Mouse (Mus musculus) liver, embryonic 14.5 days (tissue): ENCODE measurements at regions not wholly inside any gene's neighbourhood (a gene's known extent, or its start where the extent isn't known, plus 50 kb on each side); places are given as distances from the start of the nearest gene placed in this dataset.

Experiments used
- ATAC-seq: fragments of 200-750 bp; cut with Nextera tagmentation; 2 replicates; pipeline ENCODE4 v1.8.0; 2017; ENCODE audit warnings: moderate number of reproducible peaks, mild to moderate bottlenecking, moderate library complexity; ENCODE audit not compliant: insufficient read depth
- DNase-seq, 3 experiments: peaks; one replicate each; pipeline ENCODE4 v3.0.0-alpha.2; 2012 to 2013; ENCODE audit warnings: low read depth in 3 of 3, low spot score in 3 of 3
- H3K27ac ChIP-seq: fragments of 300-500 bp; sonication (generic); 2 replicates; pipeline ENCODE4 v1.5.1; 2014; ENCODE audit warnings: moderate library complexity, mild to moderate bottlenecking, control low read depth, inconsistent platforms
- H3K27me3 ChIP-seq: fragments of 300-500 bp; sonication (generic); 2 replicates; pipeline ENCODE4 v1.6.1; 2014; ENCODE audit warnings: mild to moderate bottlenecking, low read length, moderate library complexity; ENCODE audit not compliant: control insufficient read depth, insufficient read depth
- H3K36me3 ChIP-seq: fragments of 300-500 bp; sonication (generic); replicated peaks from 2 replicates; pipeline ENCODE4 v1.6.1; 2014; ENCODE audit warnings: low read depth; ENCODE audit not compliant: control insufficient read depth, insufficient read depth
- H3K4me1 ChIP-seq, 2 experiments: fragments of 200-500 bp in 1 of 2; fragments of 300-500 bp in 1 of 2; sonication (generic) in 1 of 2; replicated peaks; 2 replicates each; pipeline ENCODE4 v1.6.1; 2012 to 2014; ENCODE audit warnings: antibody characterized with exemption in 1 of 2, inconsistent platforms in 1 of 2, low read length in 1 of 2; ENCODE audit not compliant: control insufficient read depth in 2 of 2, insufficient read depth in 2 of 2
- H3K4me2 ChIP-seq: fragments of 300-500 bp; sonication (generic); 2 replicates; pipeline ENCODE4 v1.6.1; 2014; ENCODE audit warnings: low read depth, mild to moderate bottlenecking, control low read depth, moderate library complexity
- H3K4me3 ChIP-seq, 2 experiments: fragments of 200-500 bp in 1 of 2; fragments of 300-500 bp in 1 of 2; sonication (generic) in 1 of 2; 2 replicates each; pipeline ENCODE4 v1.5.1; 2012 to 2014; ENCODE audit warnings: low read depth in 2 of 2, low read length in 2 of 2, mild to moderate bottlenecking in 2 of 2, control low read depth in 1 of 2, inconsistent platforms in 1 of 2, moderate library complexity in 1 of 2; ENCODE audit not compliant: insufficient read depth in 1 of 2
- H3K9ac ChIP-seq: fragments of 300-500 bp; sonication (generic); replicated peaks from 2 replicates; pipeline ENCODE4 v1.6.1; 2014; ENCODE audit warnings: mild to moderate bottlenecking, control low read depth, moderate library complexity
- H3K9me3 ChIP-seq: fragments of 300-500 bp; sonication (generic); 2 replicates; pipeline ENCODE4 v1.6.1; 2016; ENCODE audit warnings: low read length, mixed read lengths; ENCODE audit not compliant: control insufficient read depth
- CTCF ChIP-seq: IDR thresholded peaks from 2 replicates; pipeline ENCODE4 v1.5.1; 2016; ENCODE audit warnings: antibody characterized with exemption, low read depth, control low read depth
- EP300 ChIP-seq: IDR thresholded peaks from 2 replicates; pipeline ENCODE4 v1.6.1; 2016; ENCODE audit warnings: antibody characterized with exemption, low read depth
- WGBS: fragments of 180-500 bp; shearing (Covaris S2); extraction: QIAGEN DNeasy Blood & Tissue Kit; methylation state at CpG from one replicate; pipeline ENCODE4 v1.1.7; 2014; ENCODE audit not compliant: insufficient replicate concordance; 5-methylcytosine and 5-hydroxymethylcytosine counted together

- ATAC-seq (no peak), DNase-seq (peak in 1 of 3 experiments; percentile 3)
- WGBS, result 19% methylated on average over 2 of the region's 2 CpGs
- no peaks in the 10 kb centered on the region for H3K36me3 ChIP-seq
- TF ChIP-seq EP300, result no peak
- TF ChIP-seq CTCF, result no peak
- H3K9ac ChIP-seq, result no peak overlapping the region
- no peak overlapping the region for H3K4me3 ChIP-seq
- no peak overlapping the region for H3K27ac ChIP-seq
- no peaks in the 10 kb centered on the region for H3K27me3 ChIP-seq
- no peak overlapping the region for H3K4me2 ChIP-seq
- no peaks in the 10 kb centered on the region for H3K4me1 ChIP-seq
- H3K9me3 ChIP-seq, result no peaks in the 10 kb centered on the region
Observed at GRCm38 (mm10) chr2:56304920-56305319, 818.9 kb downstream of the Nr4a2 start.

DNA sequence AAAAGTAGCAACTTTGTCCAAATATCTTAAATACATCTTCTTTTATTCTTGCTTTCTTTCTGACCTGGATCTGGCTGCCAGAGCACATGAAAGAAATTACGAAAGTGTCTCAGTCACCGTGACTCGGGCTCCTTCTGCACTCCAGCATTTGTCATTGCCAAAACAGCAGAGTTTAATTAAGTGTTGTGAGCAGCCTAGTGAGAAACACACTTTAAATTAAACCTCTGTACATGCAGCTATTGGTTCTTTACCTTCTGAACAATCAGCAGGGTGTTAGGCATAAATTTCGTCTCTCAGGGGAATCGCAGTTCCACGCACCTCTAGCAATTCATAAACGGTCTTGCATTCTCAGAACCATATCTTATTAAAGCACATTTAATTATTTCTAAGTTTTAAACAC lies 802.1 kb downstream of the Nr4a2 start:
- Histone ChIP-seq H3K27me3 (no peaks in the 10 kb centered on the region), H3K27ac (no peak overlapping the region), H3K9me3 (no peaks in the 10 kb centered on the region), H3K36me3 (no peaks in the 10 kb centered on the region), H3K4me2 (no peak overlapping the region), H3K9ac (no peak overlapping the region), H3K4me1 (no peaks in the 10 kb centered on the region), H3K4me3 (no peak overlapping the region)
- no peak for TF ChIP-seq EP300
- WGBS, result 76% methylated on average over 7 of the region's 7 CpGs
- DNase-seq, result no peak
- no peak for ATAC-seq

DNA sequence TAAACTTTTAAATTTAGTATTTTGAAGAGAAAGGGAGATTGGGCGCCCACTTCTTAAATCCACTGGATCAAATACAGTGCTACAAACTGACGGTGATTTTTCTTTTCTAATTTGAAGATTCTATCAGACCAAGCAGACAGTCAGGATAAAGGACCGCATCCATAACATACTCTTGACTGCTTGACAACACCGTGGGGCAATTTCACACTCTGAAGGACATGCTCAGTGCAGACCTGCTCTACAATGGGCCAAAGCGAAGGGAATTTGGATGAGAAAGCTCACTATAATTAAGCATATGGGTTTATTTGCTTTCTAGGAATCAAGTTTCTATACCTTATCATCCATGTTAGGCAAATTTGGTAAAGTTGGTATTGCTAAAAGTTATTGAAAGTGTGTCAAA lies 801.3 kb downstream of the Nr4a2 start:
- Histone ChIP-seq H3K36me3 (no peaks in the 10 kb centered on the region), H3K9me3 (no peaks in the 10 kb centered on the region), H3K4me1 (no peaks in the 10 kb centered on the region), H3K27ac (no peak overlapping the region), H3K9ac (no peak overlapping the region), H3K4me2 (no peak overlapping the region), H3K4me3 (no peak overlapping the region), H3K27me3 (no peaks in the 10 kb centered on the region)
- WGBS, result 68% methylated on average over 5 of the region's 5 CpGs
- DNase-seq, result no peak
- ATAC-seq, result no peak
- TF ChIP-seq EP300, result no peak
- no peak for TF ChIP-seq CTCF

DNA sequence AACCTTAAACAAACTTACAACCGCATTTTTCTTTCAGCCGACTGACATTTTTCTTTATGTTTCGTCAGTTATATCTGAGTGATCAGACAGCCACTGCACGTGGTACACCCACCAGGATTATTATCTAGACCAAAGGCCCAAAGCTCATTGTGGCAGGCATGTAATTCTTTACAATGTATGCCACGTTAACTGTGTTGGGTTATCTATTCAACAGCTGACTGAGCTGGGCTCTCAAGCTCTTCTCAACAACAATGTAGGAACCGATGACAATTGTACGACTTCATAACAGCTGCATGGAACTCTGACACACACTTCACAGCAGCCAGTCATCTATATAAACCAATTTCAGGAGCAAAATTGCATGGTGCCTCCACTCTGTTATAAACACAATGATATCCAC lies 787.8 kb downstream of the Nr4a2 start:
- no peaks in the 10 kb centered on the region for H3K4me1 ChIP-seq
- H3K9ac ChIP-seq, result no peak overlapping the region
- no peaks in the 10 kb centered on the region for H3K36me3 ChIP-seq
- ATAC-seq (no peak), DNase-seq (no peak)
- H3K27ac ChIP-seq, result no peak overlapping the region
- no peak for TF ChIP-seq CTCF
- no peak for TF ChIP-seq EP300
- H3K4me3 ChIP-seq, result no peak overlapping the region
- no peak overlapping the region for H3K4me2 ChIP-seq
- 61% methylated on average over 7 of the region's 7 CpGs for WGBS
- H3K9me3 ChIP-seq, result no peaks in the 10 kb centered on the region
- H3K27me3 ChIP-seq, result no peaks in the 10 kb centered on the region

- DNase-seq (no peak), ATAC-seq (no peak)
- Histone ChIP-seq H3K27ac (no peak overlapping the region), H3K9me3 (no peaks in the 10 kb centered on the region), H3K4me3 (no peak overlapping the region), H3K27me3 (no peaks in the 10 kb centered on the region), H3K4me1 (no peaks in the 10 kb centered on the region), H3K9ac (no peak overlapping the region), H3K36me3 (no peaks in the 10 kb centered on the region), H3K4me2 (no peak overlapping the region)
- TF ChIP-seq CTCF, result no peak
- no peak for TF ChIP-seq EP300
- 44% methylated on average over 3 of the region's 3 CpGs for WGBS
Observed at GRCm38 (mm10) chr2:56364065-56364464, 759.7 kb downstream of the Nr4a2 start.
